Mouse (Mus musculus): ENCODE data around the gene Grid2ip. TPM values are rescaled to one million over a fixed set of nuclear protein-coding genes. Genes with fewer than 3 reads are reported as not detected.
A peak's percentile ranks its signal among the peaks of the same experiment; 100 is the strongest.

Grid2ip gene
- polyA plus RNA-seq, 1 experiment from 2014 or later, result 0.18 TPM

DNA sequence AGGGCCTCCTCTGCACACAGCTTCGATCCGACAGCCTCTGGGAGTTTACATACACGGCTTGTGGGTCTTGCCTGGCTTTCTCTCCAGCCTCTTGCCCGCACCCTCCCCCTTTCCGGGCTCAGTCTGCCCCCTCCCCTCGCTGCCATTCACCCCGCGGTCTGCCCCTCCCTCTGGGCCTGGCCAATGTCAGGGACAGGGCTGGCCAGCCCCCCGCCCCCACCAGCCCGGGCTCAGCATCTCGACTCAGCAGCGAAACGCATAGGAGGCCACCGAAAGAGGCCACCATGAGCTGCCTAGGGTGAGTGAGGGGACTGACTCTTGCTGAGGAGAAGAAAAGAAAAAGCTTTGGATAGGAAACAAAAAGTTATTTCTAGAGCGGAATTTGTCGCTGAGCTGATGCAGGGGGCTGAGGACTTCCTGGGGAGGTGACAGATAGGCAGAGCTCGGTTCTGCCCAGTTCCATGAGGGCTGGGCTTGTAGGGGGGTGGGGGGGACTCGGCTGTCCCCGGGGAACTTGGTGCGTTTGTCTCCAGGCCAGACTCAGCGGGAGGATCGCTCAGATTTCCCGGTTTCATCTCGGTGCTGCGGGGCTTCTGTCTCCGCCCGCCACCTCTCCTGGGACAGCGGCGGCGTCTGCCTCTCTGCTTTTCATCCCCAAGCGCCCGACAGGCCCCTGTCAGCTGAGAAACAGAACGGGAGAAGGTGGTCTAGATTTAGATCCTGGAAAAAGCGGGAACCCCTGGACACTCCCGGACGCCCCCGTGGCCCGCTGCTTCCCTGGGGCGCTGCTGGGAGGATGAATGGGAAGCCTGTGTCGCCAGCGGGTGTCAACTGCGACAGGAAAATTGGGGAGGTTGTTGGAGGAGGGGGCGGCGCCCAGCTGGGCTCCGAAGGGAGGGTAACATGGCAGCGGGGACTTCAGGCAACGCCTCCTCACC lies 6.8 kb downstream of the Grid2ip start:
- no peak overlapping the region for H3K27ac ChIP-seq (replicated peaks in 1 of 2; ENCODE audit: control insufficient read depth in 1 of 2, insufficient read depth in 1 of 2, low read depth in 2 of 2, low read length in 2 of 2)
- ATAC-seq (ENCODE audit: insufficient number of reproducible peaks, insufficient read depth, low FRiP score, low read depth), result peak; percentile 57; the same call in 1 of the 2 replicates
- no peaks in the 10 kb centered on the region for H3K36me3 ChIP-seq (ENCODE audit: control insufficient read depth, insufficient read depth, low read length)
- H3K27me3 ChIP-seq (ENCODE audit: control insufficient read depth, insufficient read depth, low read length), result peaks cover 26% of the 10 kb centered on the region
- peaks cover 2 to 10% of the 10 kb centered on the region in 2 experiments; a peak in 2 of 4 replicates for H3K4me1 ChIP-seq (ENCODE audit: control insufficient read depth in 2 of 2, insufficient read depth in 2 of 2, low read length in 2 of 2)
- peak overlapping the region; percentile 43 to 52 for H3K4me3 ChIP-seq (ENCODE audit: control insufficient read depth in 1 of 2, insufficient read depth in 1 of 2, low read depth in 1 of 2, low read length in 2 of 2)
- WGBS, result 0% methylated on average over 47 of the region's 47 CpGs
- peak overlapping the region; percentile 96 for H3K4me2 ChIP-seq (ENCODE audit: low read length)
- H3K9ac ChIP-seq (ENCODE audit: low read length), result peak overlapping the region; percentile 68
- no peaks in the 10 kb centered on the region for H3K9me3 ChIP-seq (ENCODE audit: control insufficient read depth, low read length)

DNA sequence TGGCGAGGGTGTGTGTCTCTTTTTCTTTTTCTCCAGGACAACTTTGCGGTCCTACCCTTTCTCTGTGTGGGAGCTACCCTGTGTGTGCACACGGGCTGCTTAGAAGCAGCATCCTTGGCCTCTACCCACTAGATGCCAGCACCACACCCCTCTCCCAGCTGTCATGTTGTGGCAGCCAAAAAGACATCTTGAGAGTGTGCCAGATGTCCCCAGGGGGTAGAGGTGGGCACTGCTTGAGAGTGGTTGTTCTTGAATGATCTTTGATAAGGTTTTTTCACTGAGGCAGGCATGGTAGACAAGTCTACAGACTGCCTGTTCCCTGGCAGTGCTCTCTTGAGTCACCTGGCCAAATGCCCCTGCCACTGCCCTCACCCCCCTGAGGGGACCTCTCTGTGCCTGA lies 10.8 kb downstream of the Grid2ip start:
- H3K9ac ChIP-seq (ENCODE audit: low read length), result no peak overlapping the region
- WGBS, result 75% methylated on average over 3 of the region's 3 CpGs
- no peak overlapping the region for H3K4me3 ChIP-seq (ENCODE audit: control insufficient read depth in 1 of 2, insufficient read depth in 1 of 2, low read depth in 1 of 2, low read length in 2 of 2)
- no peaks in the 10 kb centered on the region for H3K36me3 ChIP-seq (ENCODE audit: control insufficient read depth, insufficient read depth, low read length)
- no peaks in the 10 kb centered on the region for H3K9me3 ChIP-seq (ENCODE audit: control insufficient read depth, low read length)
- peaks cover 2 to 21% of the 10 kb centered on the region in 2 experiments; a peak in 3 of 4 replicates for H3K4me1 ChIP-seq (ENCODE audit: control insufficient read depth in 2 of 2, insufficient read depth in 2 of 2, low read length in 2 of 2)
- H3K27me3 ChIP-seq (ENCODE audit: control insufficient read depth, insufficient read depth, low read length), result peaks cover 61% of the 10 kb centered on the region
- no peak for ATAC-seq (ENCODE audit: insufficient number of reproducible peaks, insufficient read depth, low FRiP score, low read depth)
- no peak overlapping the region for H3K4me2 ChIP-seq (ENCODE audit: low read length)
- H3K27ac ChIP-seq (replicated peaks in 1 of 2; ENCODE audit: control insufficient read depth in 1 of 2, insufficient read depth in 1 of 2, low read depth in 2 of 2, low read length in 2 of 2), result no peak overlapping the region

- Histone ChIP-seq H3K4me2 (ENCODE audit: low read length) (peak overlapping the region; percentile 46), H3K27ac (replicated peaks in 1 of 2; ENCODE audit: control insufficient read depth in 1 of 2, insufficient read depth in 1 of 2, low read depth in 2 of 2, low read length in 2 of 2) (no peak overlapping the region), H3K4me3 (ENCODE audit: control insufficient read depth in 1 of 2, insufficient read depth in 1 of 2, low read depth in 1 of 2, low read length in 2 of 2) (peak overlapping the region in 1 of 2 experiments; percentile 20; a peak in 2 of 4 replicates), H3K9ac (ENCODE audit: low read length) (no peak overlapping the region), H3K9me3 (ENCODE audit: control insufficient read depth, low read length) (no peaks in the 10 kb centered on the region), H3K36me3 (ENCODE audit: control insufficient read depth, insufficient read depth, low read length) (no peaks in the 10 kb centered on the region), H3K4me1 (ENCODE audit: control insufficient read depth in 2 of 2, insufficient read depth in 2 of 2, low read length in 2 of 2) (peaks cover 0 to 13% of the 10 kb centered on the region in 2 experiments; a peak in 2 of 4 replicates), H3K27me3 (ENCODE audit: control insufficient read depth, insufficient read depth, low read length) (peaks cover 79% of the 10 kb centered on the region)
- WGBS, result 2% methylated on average over 33 of the region's 36 CpGs
- ATAC-seq (ENCODE audit: insufficient number of reproducible peaks, insufficient read depth, low FRiP score, low read depth), result no peak
Measured at GRCm38 (mm10) chr5:143369611-143370255, 12.6 kb downstream of the Grid2ip start.

DNA sequence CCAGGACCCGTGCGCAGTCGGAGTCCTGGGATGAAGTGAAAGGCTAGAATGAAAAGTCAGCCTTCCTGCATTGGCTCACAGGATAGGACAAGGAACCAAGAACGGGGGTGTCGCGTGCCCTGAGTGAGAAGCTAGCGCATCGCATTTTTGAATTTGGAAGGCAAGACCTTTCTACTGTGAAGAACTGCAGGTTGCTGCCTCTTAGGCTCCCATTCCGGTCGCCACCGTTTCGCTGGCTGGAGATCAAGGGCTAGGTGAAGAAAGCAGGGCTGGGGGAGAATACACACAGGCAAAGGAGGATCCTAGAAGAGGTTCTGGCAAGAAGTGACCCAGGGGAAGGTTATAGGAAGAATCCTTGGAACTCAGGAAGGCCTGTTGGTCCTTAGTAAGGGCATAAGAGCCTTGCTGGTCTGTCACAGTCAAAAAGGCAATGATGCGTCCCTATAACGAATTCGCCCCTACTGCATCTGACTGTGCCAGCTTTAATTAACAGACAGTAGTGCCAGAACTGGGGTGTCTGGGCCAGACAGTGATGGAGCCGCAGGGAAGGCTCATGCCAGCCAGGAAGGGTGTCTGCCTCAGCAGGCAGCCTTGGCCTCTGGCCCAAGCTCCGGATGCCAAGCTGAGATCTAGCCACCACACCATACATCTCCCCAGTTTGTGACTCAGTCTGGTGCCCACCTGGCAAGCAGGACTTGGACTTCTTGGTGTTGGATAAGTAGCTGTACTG lies 13.4 kb downstream of the Grid2ip start:
- ATAC-seq (ENCODE audit: insufficient number of reproducible peaks, insufficient read depth, low FRiP score, low read depth), result no peak
- Histone ChIP-seq H3K27me3 (ENCODE audit: control insufficient read depth, insufficient read depth, low read length) (peaks cover 80% of the 10 kb centered on the region), H3K9ac (ENCODE audit: low read length) (no peak overlapping the region), H3K4me3 (ENCODE audit: control insufficient read depth in 1 of 2, insufficient read depth in 1 of 2, low read depth in 1 of 2, low read length in 2 of 2) (peak overlapping the region in 1 of 2 experiments; percentile 20; a peak in 1 of 4 replicates), H3K4me1 (ENCODE audit: control insufficient read depth in 2 of 2, insufficient read depth in 2 of 2, low read length in 2 of 2) (peaks cover 0 to 13% of the 10 kb centered on the region in 2 experiments; a peak in 3 of 4 replicates), H3K27ac (replicated peaks in 1 of 2; ENCODE audit: control insufficient read depth in 1 of 2, insufficient read depth in 1 of 2, low read depth in 2 of 2, low read length in 2 of 2) (no peak overlapping the region), H3K36me3 (ENCODE audit: control insufficient read depth, insufficient read depth, low read length) (no peaks in the 10 kb centered on the region), H3K9me3 (ENCODE audit: control insufficient read depth, low read length) (no peaks in the 10 kb centered on the region), H3K4me2 (ENCODE audit: low read length) (no peak overlapping the region)
- 29% methylated on average over 17 of the region's 17 CpGs for WGBS

DNA sequence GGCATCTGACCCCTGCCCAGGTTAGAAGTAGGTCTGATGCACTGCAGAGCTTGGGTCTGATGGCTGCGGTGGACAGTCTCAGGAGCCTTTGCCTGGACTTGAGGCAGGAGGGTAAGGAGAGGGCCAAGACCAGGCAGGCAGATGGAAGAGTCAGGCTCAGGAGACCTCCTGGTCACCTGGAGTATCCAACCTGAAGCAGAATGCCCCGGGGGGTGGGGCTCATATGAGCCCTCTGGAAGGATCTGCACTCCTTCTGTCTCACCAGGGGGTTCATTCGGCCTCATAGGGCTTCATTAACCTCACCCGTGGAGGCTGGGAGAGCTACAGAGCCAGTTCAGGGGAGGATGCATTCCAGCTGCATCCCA lies 14.0 kb downstream of the Grid2ip start:
- WGBS, result 44% methylated on average over 4 of the region's 4 CpGs
- Histone ChIP-seq H3K4me3 (ENCODE audit: control insufficient read depth in 1 of 2, insufficient read depth in 1 of 2, low read depth in 1 of 2, low read length in 2 of 2) (no peak overlapping the region), H3K27me3 (ENCODE audit: control insufficient read depth, insufficient read depth, low read length) (peaks cover 80% of the 10 kb centered on the region), H3K27ac (replicated peaks in 1 of 2; ENCODE audit: control insufficient read depth in 1 of 2, insufficient read depth in 1 of 2, low read depth in 2 of 2, low read length in 2 of 2) (no peak overlapping the region), H3K36me3 (ENCODE audit: control insufficient read depth, insufficient read depth, low read length) (no peaks in the 10 kb centered on the region), H3K4me2 (ENCODE audit: low read length) (no peak overlapping the region), H3K4me1 (ENCODE audit: control insufficient read depth in 2 of 2, insufficient read depth in 2 of 2, low read length in 2 of 2) (peaks cover 0 to 13% of the 10 kb centered on the region in 2 experiments; a peak in 3 of 4 replicates), H3K9me3 (ENCODE audit: control insufficient read depth, low read length) (no peaks in the 10 kb centered on the region), H3K9ac (ENCODE audit: low read length) (no peak overlapping the region)
- ATAC-seq (ENCODE audit: insufficient number of reproducible peaks, insufficient read depth, low FRiP score, low read depth), result no peak

- under 1% methylated on average over 35 of the region's 35 CpGs for WGBS
- H3K27ac ChIP-seq (replicated peaks in 1 of 2; ENCODE audit: control insufficient read depth in 1 of 2, insufficient read depth in 1 of 2, low read depth in 2 of 2, low read length in 2 of 2), result no peak overlapping the region
- H3K4me1 ChIP-seq (ENCODE audit: control insufficient read depth in 2 of 2, insufficient read depth in 2 of 2, low read length in 2 of 2), result peaks cover 0 to 13% of the 10 kb centered on the region in 2 experiments; a peak in 3 of 4 replicates
- ATAC-seq (ENCODE audit: insufficient number of reproducible peaks, insufficient read depth, low FRiP score, low read depth), result no peak
- H3K4me2 ChIP-seq (ENCODE audit: low read length), result peak overlapping the region; percentile 67
- no peaks in the 10 kb centered on the region for H3K36me3 ChIP-seq (ENCODE audit: control insufficient read depth, insufficient read depth, low read length)
- no peaks in the 10 kb centered on the region for H3K9me3 ChIP-seq (ENCODE audit: control insufficient read depth, low read length)
- peaks cover 74% of the 10 kb centered on the region for H3K27me3 ChIP-seq (ENCODE audit: control insufficient read depth, insufficient read depth, low read length)
- no peak overlapping the region for H3K9ac ChIP-seq (ENCODE audit: low read length)
- H3K4me3 ChIP-seq (ENCODE audit: control insufficient read depth in 1 of 2, insufficient read depth in 1 of 2, low read depth in 1 of 2, low read length in 2 of 2), result peak overlapping the region; percentile 37 to 38
Measured at GRCm38 (mm10) chr5:143372818-143373217, 15.7 kb downstream of the Grid2ip start.

GRCm38 (mm10) chr5:143375242-143375641 lies 18.1 kb downstream of the Grid2ip start:
- Histone ChIP-seq H3K36me3 (ENCODE audit: control insufficient read depth, insufficient read depth, low read length) (no peaks in the 10 kb centered on the region), H3K4me1 (ENCODE audit: control insufficient read depth in 2 of 2, insufficient read depth in 2 of 2, low read length in 2 of 2) (peaks cover 0 to 7% of the 10 kb centered on the region in 2 experiments; a peak in 3 of 4 replicates), H3K27ac (replicated peaks in 1 of 2; ENCODE audit: control insufficient read depth in 1 of 2, insufficient read depth in 1 of 2, low read depth in 2 of 2, low read length in 2 of 2) (no peak overlapping the region), H3K4me2 (ENCODE audit: low read length) (peak overlapping the region; percentile 53), H3K9me3 (ENCODE audit: control insufficient read depth, low read length) (no peaks in the 10 kb centered on the region), H3K27me3 (ENCODE audit: control insufficient read depth, insufficient read depth, low read length) (peaks cover 50% of the 10 kb centered on the region), H3K9ac (ENCODE audit: low read length) (no peak overlapping the region), H3K4me3 (ENCODE audit: control insufficient read depth in 1 of 2, insufficient read depth in 1 of 2, low read depth in 1 of 2, low read length in 2 of 2) (peak overlapping the region in 1 of 2 experiments; percentile 7; a peak in 1 of 4 replicates)
- 8% methylated on average over 21 of the region's 21 CpGs for WGBS
- ATAC-seq (ENCODE audit: insufficient number of reproducible peaks, insufficient read depth, low FRiP score, low read depth), result no peak; the same call in 1 of the 2 replicates

Data from heart, embryonic 14.5 days (tissue).